Mouse (Mus musculus): ENCODE data around the gene Plb1. TPM values are rescaled to one million over a fixed set of nuclear protein-coding genes. Genes with fewer than 3 reads are reported as not detected.

Plb1 gene
- polyA plus RNA-seq (2015; fragmentation: Nextera tagmentation; extraction: Ambion mirVana): 2.5 and 4.7 TPM in 2 replicates

- Histone ChIP-seq H3K4me1 (no peaks in the 10 kb centered on the region), H3K27me3 (no peaks in the 10 kb centered on the region), H3K27ac (replicated peaks) (no peak within 1 kb of the TSS), H3K9me3 (replicated peaks) (no peaks in the 10 kb centered on the region), H3K4me2 (replicated peaks) (no peak within 1 kb of the TSS), H3K4me3 (replicated peaks) (no peak within 1 kb of the TSS), H3K36me3 (no peaks in the 10 kb centered on the region), H3K9ac (no peak within 1 kb of the TSS)
- no peak for ATAC-seq (ENCODE audit: insufficient number of reproducible peaks, low FRiP score, low TSS enrichment, low read depth)
- 81% methylated on average over 9 of the region's 9 CpGs for WGBS
Observed at GRCm38 (mm10) chr5:32232474-32232873, at the start of gene Plb1. Gene Plb1, plus strand, starts transcription at chr5:32232708.

GRCm38 (mm10) chr5:32182885-32183629 lies 49.5 kb upstream of the Plb1 start:
- ATAC-seq (ENCODE audit: insufficient number of reproducible peaks, low FRiP score, low TSS enrichment, low read depth): peak; percentile 74

GRCm38 (mm10) chr5:32187717-32188116 lies 44.8 kb upstream of the Plb1 start:
- H3K9me3 ChIP-seq (replicated peaks): no peaks in the 10 kb centered on the region
- H3K27ac ChIP-seq (replicated peaks): no peak overlapping the region
- H3K9ac ChIP-seq: no peak overlapping the region
- 25% methylated on average over 11 of the region's 11 CpGs for WGBS
- no peak overlapping the region for H3K4me2 ChIP-seq (replicated peaks)
- no peak for ATAC-seq (ENCODE audit: insufficient number of reproducible peaks, low FRiP score, low TSS enrichment, low read depth)
- H3K4me3 ChIP-seq (replicated peaks): no peak overlapping the region
- no peaks in the 10 kb centered on the region for H3K27me3 ChIP-seq
- no peaks in the 10 kb centered on the region for H3K36me3 ChIP-seq
- peaks cover 13% of the 10 kb centered on the region; the same call in 1 of the 2 replicates for H3K4me1 ChIP-seq

More at GRCm38 (mm10) chr5:32182885-32183629, 49.5 kb upstream of the Plb1 start:
- H3K27ac ChIP-seq (replicated peaks): peak overlapping the region; percentile 66
- no peaks in the 10 kb centered on the region for H3K36me3 ChIP-seq
- H3K4me1 ChIP-seq: peaks cover 9% of the 10 kb centered on the region; the same call in 1 of the 2 replicates
- no peaks in the 10 kb centered on the region for H3K9me3 ChIP-seq (replicated peaks)
- H3K4me2 ChIP-seq (replicated peaks): no peak overlapping the region
- no peak overlapping the region for H3K4me3 ChIP-seq (replicated peaks)
- no peaks in the 10 kb centered on the region for H3K27me3 ChIP-seq
- H3K9ac ChIP-seq: no peak overlapping the region
- 51% methylated on average over 4 of the region's 4 CpGs for whole genome bisulfite sequencing

- WGBS: 39% methylated on average over 5 of the region's 5 CpGs
- Histone ChIP-seq H3K9ac (no peak overlapping the region), H3K27ac (replicated peaks) (peak overlapping the region; percentile 65), H3K36me3 (no peaks in the 10 kb centered on the region), H3K27me3 (no peaks in the 10 kb centered on the region), H3K4me1 (peaks cover 6% of the 10 kb centered on the region; the same call in 1 of the 2 replicates), H3K4me3 (replicated peaks) (no peak overlapping the region), H3K9me3 (replicated peaks) (no peaks in the 10 kb centered on the region), H3K4me2 (replicated peaks) (no peak overlapping the region)
- no peak for ATAC-seq (ENCODE audit: insufficient number of reproducible peaks, low FRiP score, low TSS enrichment, low read depth)
Observed at GRCm38 (mm10) chr5:32191259-32191658, 41.2 kb upstream of the Plb1 start.

GRCm38 (mm10) chr5:32192016-32192845 lies 40.3 kb upstream of the Plb1 start:
- H3K27ac ChIP-seq (replicated peaks): 0 out of 2 replicates have a peak overlapping the region, but pooled peaks have one; percentile 65
- H3K27me3 ChIP-seq: no peaks in the 10 kb centered on the region
- peaks cover 8% of the 10 kb centered on the region; the same call in 1 of the 2 replicates for H3K4me1 ChIP-seq
- H3K4me2 ChIP-seq (replicated peaks): no peak overlapping the region
- H3K36me3 ChIP-seq: no peaks in the 10 kb centered on the region
- no peak for ATAC-seq (ENCODE audit: insufficient number of reproducible peaks, low FRiP score, low TSS enrichment, low read depth)
- H3K9me3 ChIP-seq (replicated peaks): no peaks in the 10 kb centered on the region
- no peak overlapping the region for H3K9ac ChIP-seq
- H3K4me3 ChIP-seq (replicated peaks): no peak overlapping the region
- WGBS: 73% methylated on average over 16 of the region's 16 CpGs

- no peaks in the 10 kb centered on the region for H3K36me3 ChIP-seq
- no peaks in the 10 kb centered on the region for H3K27me3 ChIP-seq
- no peak overlapping the region for H3K4me2 ChIP-seq (replicated peaks)
- 60% methylated on average over 4 of the region's 4 CpGs for WGBS
- H3K4me1 ChIP-seq: peaks cover 16% of the 10 kb centered on the region; the same call in 1 of the 2 replicates
- ATAC-seq (ENCODE audit: insufficient number of reproducible peaks, low FRiP score, low TSS enrichment, low read depth): no peak
- no peak overlapping the region for H3K27ac ChIP-seq (replicated peaks)
- H3K4me3 ChIP-seq (replicated peaks): no peak overlapping the region
- no peaks in the 10 kb centered on the region for H3K9me3 ChIP-seq (replicated peaks)
- H3K9ac ChIP-seq: no peak overlapping the region
Observed at GRCm38 (mm10) chr5:32194236-32194635, 38.3 kb upstream of the Plb1 start.

- H3K36me3 ChIP-seq: no peaks in the 10 kb centered on the region
- no peak overlapping the region for H3K27ac ChIP-seq (replicated peaks)
- H3K4me3 ChIP-seq (replicated peaks): no peak overlapping the region
- no peak for ATAC-seq (ENCODE audit: insufficient number of reproducible peaks, low FRiP score, low TSS enrichment, low read depth)
- H3K4me2 ChIP-seq (replicated peaks): no peak overlapping the region
- no peak overlapping the region for H3K9ac ChIP-seq
- H3K9me3 ChIP-seq (replicated peaks): no peaks in the 10 kb centered on the region
- WGBS: 57% methylated on average over 12 of the region's 12 CpGs
- H3K27me3 ChIP-seq: no peaks in the 10 kb centered on the region
- peaks cover 18% of the 10 kb centered on the region; the same call in 1 of the 2 replicates for H3K4me1 ChIP-seq
Observed at GRCm38 (mm10) chr5:32195857-32196609, 36.5 kb upstream of the Plb1 start.

GRCm38 (mm10) chr5:32197698-32198097 lies 34.8 kb upstream of the Plb1 start:
- H3K9me3 ChIP-seq (replicated peaks): no peaks in the 10 kb centered on the region
- no peak overlapping the region for H3K9ac ChIP-seq
- no peaks in the 10 kb centered on the region for H3K27me3 ChIP-seq
- no peak overlapping the region for H3K27ac ChIP-seq (replicated peaks)
- H3K4me1 ChIP-seq: peaks cover 11% of the 10 kb centered on the region; the same call in 1 of the 2 replicates
- peak; percentile 67; the same call in 1 of the 2 replicates for ATAC-seq (ENCODE audit: insufficient number of reproducible peaks, low FRiP score, low TSS enrichment, low read depth)
- no peaks in the 10 kb centered on the region for H3K36me3 ChIP-seq
- no peak overlapping the region for H3K4me3 ChIP-seq (replicated peaks)
- 10% methylated on average over 4 of the region's 4 CpGs for WGBS
- H3K4me2 ChIP-seq (replicated peaks): no peak overlapping the region

GRCm38 (mm10) chr5:32199136-32199535 lies 33.4 kb upstream of the Plb1 start:
- no peak for ATAC-seq (ENCODE audit: insufficient number of reproducible peaks, low FRiP score, low TSS enrichment, low read depth)
- WGBS: 61% methylated on average over 3 of the region's 3 CpGs
- Histone ChIP-seq H3K9ac (no peak overlapping the region), H3K4me1 (peaks cover 11% of the 10 kb centered on the region; the same call in 1 of the 2 replicates), H3K36me3 (no peaks in the 10 kb centered on the region), H3K4me2 (replicated peaks) (no peak overlapping the region), H3K9me3 (replicated peaks) (no peaks in the 10 kb centered on the region), H3K4me3 (replicated peaks) (no peak overlapping the region), H3K27me3 (no peaks in the 10 kb centered on the region), H3K27ac (replicated peaks) (peak overlapping the region; percentile 34; the same call in 1 of the 2 replicates)

- no peak for ATAC-seq (ENCODE audit: insufficient number of reproducible peaks, low FRiP score, low TSS enrichment, low read depth)
- no peak overlapping the region for H3K4me3 ChIP-seq (replicated peaks)
- no peaks in the 10 kb centered on the region for H3K27me3 ChIP-seq
- no peak overlapping the region for H3K9ac ChIP-seq
- 84% methylated on average over 3 of the region's 3 CpGs for WGBS
- H3K27ac ChIP-seq (replicated peaks): no peak overlapping the region; the same call in 1 of the 2 replicates
- no peaks in the 10 kb centered on the region for H3K36me3 ChIP-seq
- no peak overlapping the region for H3K4me2 ChIP-seq (replicated peaks)
- no peaks in the 10 kb centered on the region for H3K9me3 ChIP-seq (replicated peaks)
- peaks cover 11% of the 10 kb centered on the region; the same call in 1 of the 2 replicates for H3K4me1 ChIP-seq
Observed at GRCm38 (mm10) chr5:32199594-32199993, 32.9 kb upstream of the Plb1 start.
